Mouse (Mus musculus) gastrocnemius, postnatal 14 days (tissue): ENCODE results near the gene Terf2. TPM values are rescaled to one million over a fixed set of nuclear protein-coding genes. Genes with fewer than 3 reads are reported as not detected.

Experiments used
- DNase-seq: peaks from one replicate; pipeline ENCODE4 v3.0.0; 2021; ENCODE audit warnings: mixed read lengths
- intact Hi-C: fragments of 180-260 bp; cut with DNase I; formaldehyde crosslinking; loops from one replicate; pipeline ENCODE4 v1.15.1; 2025; ENCODE audit warnings: low total_unique reads
- microRNA-seq, 2 experiments: library from miRNA; unstranded; fragments of <30 nt; microRNA quantifications; one replicate each; pipeline ENCODE4 v1.2.0; 2021
- total RNA-seq, 2 experiments: library from RNA; stranded (reverse); gene quantifications; 2 replicates each; pipeline ENCODE4 v1.2.3; 2021

Gene Terf2
- total RNA-seq, 2 experiments from 2014 or later: 10.1 to 15.9 TPM

- DNase-seq: no peak
- intact Hi-C loops: no loop called here
Observed at GRCm38 (mm10) chr8:107023479-107023878, 72.9 kb downstream of the Terf2 start.

Small RNAs within 50 kb of the gene (microRNA-seq; reads per million reads assigned to microRNA genes)
- gene Mir7075: 0.50 to 1.3 reads per million in 2 experiments

Other genes starting within 250 kb of the Terf2 start
- 1 to 10 TPM; 1.3 to 2.3 TPM for gene Has3, start 226.3 kb downstream of the Terf2 start, total RNA-seq
- gene Utp4, start 202.9 kb downstream of the Terf2 start, total RNA-seq: 10 to 100 TPM; 15.7 to 19.5 TPM
- gene Sntb2, start 160.8 kb downstream of the Terf2 start, total RNA-seq: 10 to 100 TPM; 11.0 to 13.9 TPM
- gene Vps4a, start 65.3 kb downstream of the Terf2 start, total RNA-seq: 10 to 100 TPM; 50.6 to 51.1 TPM
- gene Pdf, start 47.9 kb downstream of the Terf2 start, total RNA-seq: 10 to 100 TPM; 35.3 to 36.0 TPM
- gene Cog8, start 39.9 kb downstream of the Terf2 start, total RNA-seq: 10 to 100 TPM; 16.9 to 17.7 TPM
- 10 to 100 TPM; 18.3 to 24.7 TPM for gene Nip7, start 39.7 kb downstream of the Terf2 start, total RNA-seq
- not detected for gene Tmed6, start 30.9 kb downstream of the Terf2 start, total RNA-seq
- 10 to 100 TPM; 21.9 to 25.3 TPM for gene Cyb5b, start 54.1 kb upstream of the Terf2 start, total RNA-seq
- 10 to 100 TPM; 16.8 to 18.7 TPM for gene Nfat5, start 196.9 kb upstream of the Terf2 start, total RNA-seq